Mouse (Mus musculus) kidney, embryonic 15.5 days (tissue): ENCODE data around the gene Gm1604a. TPM values are rescaled to one million over a fixed set of nuclear protein-coding genes. Genes with fewer than 3 reads are reported as not detected.
"Not testable (repeated sequence)": the region's sequence is repeated elsewhere in the genome, so short reads cannot be mapped to it uniquely, and the experiment has no call there.

Experiments used
- ATAC-seq: fragments of 200-750 bp; cut with Nextera tagmentation; replicated peaks from 2 replicates; pipeline ENCODE4 v1.8.0; 2017; ENCODE audit warnings: moderate TSS enrichment; ENCODE audit not compliant: low FRiP score
- H3K27ac ChIP-seq: fragments of 300-500 bp; sonication (generic); 2 replicates; pipeline ENCODE4 v1.5.1; 2015; ENCODE audit warnings: mild to moderate bottlenecking, inconsistent platforms
- H3K27me3 ChIP-seq: fragments of 300-500 bp; sonication (generic); 2 replicates; pipeline ENCODE4 v1.6.1; 2015; ENCODE audit warnings: inconsistent platforms
- H3K36me3 ChIP-seq: fragments of 300-500 bp; sonication (generic); 2 replicates; pipeline ENCODE4 v1.6.1; 2015; ENCODE audit warnings: inconsistent platforms
- H3K4me1 ChIP-seq: fragments of 300-500 bp; sonication (generic); 2 replicates; pipeline ENCODE4 v1.6.1; 2015; ENCODE audit warnings: inconsistent platforms
- H3K4me2 ChIP-seq: fragments of 300-500 bp; sonication (generic); 2 replicates; pipeline ENCODE4 v1.6.1; 2015; ENCODE audit warnings: moderate library complexity, mild to moderate bottlenecking, inconsistent platforms
- H3K4me3 ChIP-seq: fragments of 300-500 bp; sonication (generic); replicated peaks from 2 replicates; pipeline ENCODE4 v1.5.1; 2015; ENCODE audit warnings: mild to moderate bottlenecking, inconsistent platforms
- H3K9ac ChIP-seq: fragments of 300-500 bp; sonication (generic); 2 replicates; pipeline ENCODE4 v1.6.1; 2015; ENCODE audit warnings: mild to moderate bottlenecking, inconsistent platforms
- H3K9me3 ChIP-seq: fragments of 300-500 bp; sonication (generic); replicated peaks from 2 replicates; pipeline ENCODE4 v1.6.1; 2016; ENCODE audit warnings: inconsistent platforms
- WGBS: fragments of 180-500 bp; shearing (Covaris S2); methylation state at CpG from one replicate; pipeline ENCODE4 v1.1.7; 2015; ENCODE audit warnings: mixed read lengths; 5-methylcytosine and 5-hydroxymethylcytosine counted together
- polyA plus RNA-seq: library from polyadenylated mRNA; unstranded; fragments of >200 nt; fragmentation: Nextera tagmentation; extraction: Ambion mirVana; gene quantifications from 2 replicates; pipeline ENCODE4 v1.2.1, GENCODE M21; 2015

Gene Gm1604a
- polyA plus RNA-seq, 1 experiment from 2014 or later: 0.32 TPM

GRCm38 (mm10) chr17:7008885-7009284 is 16.5 kb upstream of the Gm1604a start:
- not testable (repeated sequence) for H3K9me3 ChIP-seq, H3K27me3 ChIP-seq, H3K27ac ChIP-seq, H3K9ac ChIP-seq, ATAC-seq, H3K4me1 ChIP-seq, H3K36me3 ChIP-seq, H3K4me2 ChIP-seq, H3K4me3 ChIP-seq

- not testable (repeated sequence) for H3K27me3 ChIP-seq, ATAC-seq, H3K4me1 ChIP-seq, H3K9ac ChIP-seq, H3K9me3 ChIP-seq, H3K27ac ChIP-seq, H3K4me3 ChIP-seq, H3K36me3 ChIP-seq, H3K4me2 ChIP-seq
- no CpG with 5 or more reads among the region's 7 CpGs for whole genome bisulfite sequencing
Measured at GRCm38 (mm10) chr17:7009440-7009839, 15.9 kb upstream of the Gm1604a start.

GRCm38 (mm10) chr17:7009901-7010300 is 15.5 kb upstream of the Gm1604a start:
- H3K27ac ChIP-seq, H3K4me2 ChIP-seq, H3K4me1 ChIP-seq, H3K4me3 ChIP-seq, H3K36me3 ChIP-seq, H3K9ac ChIP-seq, H3K27me3 ChIP-seq, ATAC-seq, H3K9me3 ChIP-seq: not testable (repeated sequence)
- WGBS: 65% methylated on average over 5 of the region's 9 CpGs

- not testable (repeated sequence) for ATAC-seq, H3K9ac ChIP-seq, H3K36me3 ChIP-seq, H3K27me3 ChIP-seq, H3K4me2 ChIP-seq, H3K27ac ChIP-seq, H3K4me3 ChIP-seq, H3K4me1 ChIP-seq, H3K9me3 ChIP-seq
- no CpG with 5 or more reads among the region's 1 CpGs for WGBS
Measured at GRCm38 (mm10) chr17:7014190-7014589, 11.2 kb upstream of the Gm1604a start.

- H3K4me3 ChIP-seq, H3K9me3 ChIP-seq, H3K4me2 ChIP-seq, H3K27me3 ChIP-seq, H3K9ac ChIP-seq, H3K4me1 ChIP-seq, H3K27ac ChIP-seq, H3K36me3 ChIP-seq: not testable (repeated sequence)
- WGBS: 19% methylated on average over 3 of the region's 14 CpGs
- peak; percentile 75 for ATAC-seq
Measured at GRCm38 (mm10) chr17:7025764-7026346, 487 bp downstream of the Gm1604a start.

GRCm38 (mm10) chr17:7030204-7030603 is 4.8 kb downstream of the Gm1604a start:
- H3K9me3 ChIP-seq, H3K9ac ChIP-seq, H3K4me3 ChIP-seq, ATAC-seq, H3K4me2 ChIP-seq, H3K27me3 ChIP-seq, H3K36me3 ChIP-seq, H3K4me1 ChIP-seq, H3K27ac ChIP-seq: not testable (repeated sequence)
- WGBS: 56% methylated on average over 5 of the region's 7 CpGs

GRCm38 (mm10) chr17:7030622-7031174 is 5.3 kb downstream of the Gm1604a start:
- not testable (repeated sequence) for H3K4me2 ChIP-seq, H3K4me3 ChIP-seq, H3K36me3 ChIP-seq, H3K4me1 ChIP-seq, H3K9ac ChIP-seq, H3K27me3 ChIP-seq, H3K27ac ChIP-seq, H3K9me3 ChIP-seq
- ATAC-seq: peak; percentile 69
- 62% methylated on average over 3 of the region's 6 CpGs for WGBS

GRCm38 (mm10) chr17:7033192-7034166 is 8.1 kb downstream of the Gm1604a start:
- ATAC-seq: 0 out of 2 replicates have a peak, but pooled peaks have one; percentile 34
- 51% methylated on average over 3 of the region's 17 CpGs for WGBS
- H3K4me2 ChIP-seq, H3K27me3 ChIP-seq, H3K36me3 ChIP-seq, H3K4me1 ChIP-seq, H3K9ac ChIP-seq, H3K9me3 ChIP-seq, H3K27ac ChIP-seq, H3K4me3 ChIP-seq: not testable (repeated sequence)

- H3K4me2 ChIP-seq, ATAC-seq, H3K4me1 ChIP-seq, H3K9ac ChIP-seq, H3K27ac ChIP-seq, H3K4me3 ChIP-seq, H3K27me3 ChIP-seq, H3K9me3 ChIP-seq, H3K36me3 ChIP-seq: not testable (repeated sequence)
- 73% methylated on average over 2 of the region's 4 CpGs for WGBS
Measured at GRCm38 (mm10) chr17:7068997-7069539, 43.7 kb downstream of the Gm1604a start.

GRCm38 (mm10) chr17:7069561-7070240 is 44.3 kb downstream of the Gm1604a start:
- H3K9me3 ChIP-seq, H3K9ac ChIP-seq, ATAC-seq, H3K27ac ChIP-seq, H3K36me3 ChIP-seq, H3K27me3 ChIP-seq, H3K4me1 ChIP-seq, H3K4me3 ChIP-seq, H3K4me2 ChIP-seq: not testable (repeated sequence)
- WGBS: 81% methylated on average over 7 of the region's 7 CpGs

- 46% methylated on average over 3 of the region's 3 CpGs for WGBS
Measured at GRCm38 (mm10) chr17:7074494-7074893, 49.1 kb downstream of the Gm1604a start.

GRCm38 (mm10) chr17:7075519-7075918 is 50.2 kb downstream of the Gm1604a start:
- not testable (repeated sequence) for H3K27ac ChIP-seq, H3K27me3 ChIP-seq, H3K9me3 ChIP-seq, ATAC-seq, H3K4me3 ChIP-seq, H3K4me1 ChIP-seq, H3K36me3 ChIP-seq, H3K9ac ChIP-seq, H3K4me2 ChIP-seq
- WGBS: 90% methylated on average over 5 of the region's 6 CpGs

More at GRCm38 (mm10) chr17:7074494-7074893, 49.1 kb downstream of the Gm1604a start:
- not testable (repeated sequence) for H3K36me3 ChIP-seq, H3K27me3 ChIP-seq, H3K9ac ChIP-seq, H3K27ac ChIP-seq, H3K4me2 ChIP-seq, H3K9me3 ChIP-seq, H3K4me3 ChIP-seq, H3K4me1 ChIP-seq
- ATAC-seq: 0 out of 2 replicates have a peak, but pooled peaks have one; percentile 35
